Mouse (Mus musculus): ENCODE results near the gene Agtpbp1.

DNA sequence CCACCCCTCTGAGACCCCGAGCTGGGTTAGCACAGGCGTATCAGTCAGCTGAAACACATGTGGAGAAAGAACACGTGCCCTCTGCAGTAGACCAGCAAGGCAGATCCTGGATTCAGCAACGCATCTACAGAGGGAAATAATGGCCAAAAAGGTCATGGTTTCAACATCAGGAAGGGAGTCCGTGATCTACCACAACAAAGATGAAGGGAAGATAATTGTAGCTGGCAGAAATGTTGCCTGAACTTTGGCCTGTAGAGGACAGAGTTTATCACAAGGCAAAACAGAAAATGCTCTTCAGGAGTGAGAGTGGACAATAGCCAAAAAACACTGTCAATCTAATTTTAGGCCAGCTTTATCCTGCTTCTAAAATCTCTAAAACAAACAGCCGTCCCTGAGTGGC, 177.8 kb downstream of the Agtpbp1 start:
- no peak for TF ChIP-seq POLR2A (IDR thresholded peaks at IDR 0.05; ENCODE audit: control insufficient read depth, low read depth, low read length)
- no peak for TF ChIP-seq CTCF (IDR thresholded peaks at IDR 0.05; ENCODE audit: control insufficient read depth, insufficient read depth, insufficient replicate concordance, low read depth, low read length)
